Mouse (Mus musculus): ENCODE data around the gene Pla2g2f.
A peak's percentile ranks its signal among the peaks of the same experiment; 100 is the strongest.

Pla2g2f gene

DNA sequence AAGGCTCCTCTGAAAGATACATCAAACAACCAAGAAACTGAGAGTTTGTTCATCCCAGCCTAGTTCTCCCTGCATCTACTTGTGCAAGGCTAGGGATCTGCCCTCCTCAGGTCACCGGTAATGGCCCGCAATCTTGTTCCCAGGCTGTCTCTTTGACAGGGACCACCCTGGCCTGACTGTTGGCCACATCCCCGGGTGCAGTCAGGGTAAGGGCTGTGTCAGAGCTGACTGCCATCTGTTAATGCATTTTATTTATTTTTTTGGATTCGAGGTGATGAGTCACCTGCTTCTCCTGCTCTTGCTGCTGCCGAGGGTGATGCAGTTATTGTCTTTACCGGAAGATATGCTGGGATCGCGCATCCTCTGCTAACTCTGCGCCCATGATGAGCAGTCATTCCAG lies 40.7 kb downstream of the Pla2g2f start:
- DNase-seq (ENCODE audit: low read depth), result no peak

DNA sequence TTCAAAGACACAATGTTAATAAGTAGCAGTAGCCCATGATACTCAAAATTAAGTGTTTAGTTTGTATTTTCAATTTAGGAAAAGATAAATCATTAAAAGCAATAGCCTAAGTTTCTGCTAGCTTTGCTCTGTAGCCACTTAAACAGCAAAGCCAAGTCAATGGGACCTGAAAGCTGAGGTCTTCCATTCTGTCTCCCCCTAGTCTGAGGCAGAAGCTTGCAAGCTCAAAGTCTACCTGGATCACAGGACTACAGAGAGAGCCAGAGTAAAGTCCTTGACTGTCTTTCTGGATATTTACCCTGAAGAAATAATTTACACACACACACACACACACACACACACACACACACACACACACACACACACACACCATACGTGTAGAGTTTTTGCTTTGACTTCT lies 43.2 kb downstream of the Pla2g2f start:
- DNase-seq (ENCODE audit: low read depth), result no peak

GRCm38 (mm10) chr4:138712621-138713020 lies 44.8 kb downstream of the Pla2g2f start:
- no peak for DNase-seq (ENCODE audit: low read depth)

GRCm38 (mm10) chr4:138712096-138712495 lies 45.3 kb downstream of the Pla2g2f start:
- no peak for DNase-seq (ENCODE audit: low read depth)

DNA sequence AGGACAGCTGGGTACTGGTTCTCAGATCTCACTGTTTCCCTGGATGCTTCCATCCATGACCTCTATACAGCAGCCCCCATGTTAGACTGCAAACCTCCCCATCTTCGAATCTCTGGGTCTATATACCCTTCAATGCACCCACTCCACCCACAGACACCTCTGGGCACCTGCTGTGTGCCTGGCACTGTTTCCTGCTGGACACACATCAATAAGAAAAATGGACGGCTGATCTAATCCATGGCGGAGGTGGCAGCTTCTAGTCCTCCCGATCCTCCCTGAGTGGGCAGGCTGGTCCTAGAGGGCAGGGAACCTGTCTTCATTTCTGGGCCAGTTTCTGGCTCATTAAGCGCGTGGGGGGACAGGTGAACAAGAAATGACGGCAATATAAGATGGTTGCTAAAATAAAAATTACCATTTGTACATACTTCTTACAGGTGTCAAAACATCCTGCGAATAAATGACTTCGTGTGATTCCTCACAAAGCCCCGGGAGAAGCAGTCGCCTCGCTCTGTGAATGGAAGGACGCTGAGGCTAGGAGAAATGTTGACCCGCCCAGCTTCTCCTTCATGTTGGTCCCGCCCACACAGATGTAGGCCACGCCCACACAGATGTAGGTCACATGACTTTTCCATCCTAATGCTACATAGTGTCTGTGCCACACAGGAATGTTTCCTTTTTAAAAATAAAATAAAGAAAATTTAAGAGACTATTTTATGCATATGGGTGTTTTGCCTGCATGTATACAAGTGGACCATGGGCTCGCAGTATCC lies 46.2 kb downstream of the Pla2g2f start:
- no peak for DNase-seq (ENCODE audit: low read depth)

DNA sequence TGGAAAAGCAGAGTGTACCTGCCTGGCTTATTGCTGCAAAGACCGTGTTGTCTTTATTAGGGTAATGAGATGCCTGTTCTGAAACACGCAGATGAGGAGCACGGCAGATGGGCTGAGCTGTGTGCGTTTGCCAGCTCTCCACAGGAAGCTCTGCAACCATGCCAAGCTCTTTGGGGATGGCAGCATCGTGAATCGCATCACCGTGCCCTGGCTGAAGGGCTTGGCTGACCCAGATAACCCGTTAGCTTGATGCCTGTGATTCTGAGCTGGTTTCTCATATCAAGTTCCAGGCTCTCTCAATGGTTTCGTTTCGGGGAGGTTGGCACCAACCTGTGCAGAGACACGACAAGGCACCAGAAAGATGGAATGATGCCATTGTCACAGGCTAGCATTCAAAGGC lies 46.8 kb downstream of the Pla2g2f start:
- DNase-seq (ENCODE audit: low read depth), result no peak

DNA sequence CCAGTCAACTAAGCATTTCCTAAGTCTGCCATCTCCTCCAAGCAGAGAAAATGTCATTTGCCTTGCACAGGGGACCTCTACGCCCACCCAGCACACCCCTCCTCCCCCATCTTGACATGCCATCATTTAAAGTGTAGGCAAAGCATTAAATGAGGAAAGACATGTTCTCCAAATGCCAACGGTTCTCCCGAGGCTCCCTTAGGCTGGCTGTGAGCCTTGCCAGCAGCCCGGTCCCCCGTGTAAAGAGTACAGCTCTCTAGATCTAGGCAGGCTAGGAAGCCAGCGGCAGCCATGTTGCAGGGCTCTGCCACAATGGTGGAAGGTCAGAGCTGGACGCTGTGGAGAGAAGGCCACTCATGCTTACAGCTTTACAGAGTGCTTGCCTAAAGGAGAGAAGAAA lies 47.5 kb downstream of the Pla2g2f start:
- no peak for DNase-seq (ENCODE audit: low read depth)

DNA sequence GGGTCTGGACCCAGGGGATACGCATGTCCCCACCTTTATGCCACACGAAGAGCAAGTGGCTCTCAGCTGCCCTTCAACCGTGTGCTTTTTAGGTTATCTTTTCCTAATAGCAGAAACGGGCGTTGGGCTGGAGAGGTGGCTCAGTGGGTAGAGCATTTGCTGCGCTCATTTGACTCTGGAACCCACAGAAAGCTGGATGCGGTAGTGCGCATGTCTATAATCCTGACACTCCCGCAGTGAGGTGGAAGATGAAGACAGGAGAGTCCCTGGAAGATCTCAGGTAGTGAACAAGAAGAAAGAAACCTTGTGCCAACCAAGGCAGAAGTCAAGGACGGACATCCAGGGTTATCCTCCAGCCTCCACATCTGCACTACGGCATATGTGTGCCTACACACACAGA lies 48.2 kb downstream of the Pla2g2f start:
- no peak for DNase-seq (ENCODE audit: low read depth)

DNA sequence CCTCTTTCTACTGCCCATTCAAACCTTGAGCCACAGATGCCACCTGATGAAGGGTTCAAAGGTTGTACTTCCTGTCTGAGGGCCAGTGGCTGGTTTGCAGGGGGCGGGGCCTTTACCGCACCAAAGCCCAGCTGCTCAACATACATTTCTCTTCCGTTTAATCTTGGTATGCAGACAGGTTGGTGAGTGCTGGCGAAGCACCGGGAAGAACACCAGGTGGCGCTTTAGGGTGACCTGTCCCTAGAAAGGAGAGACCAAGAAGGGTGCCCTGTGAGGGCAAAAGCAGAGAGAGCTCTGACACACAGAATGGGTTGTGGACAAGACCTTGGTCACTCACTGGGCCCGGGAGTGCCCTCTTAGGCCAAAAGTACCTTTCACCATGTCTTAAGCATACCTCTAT lies 48.8 kb downstream of the Pla2g2f start:
- DNase-seq (ENCODE audit: low read depth), result peak; percentile 10

GRCm38 (mm10) chr4:138706620-138707019 lies 50.8 kb downstream of the Pla2g2f start:
- DNase-seq (ENCODE audit: low read depth), result no peak

GRCm38 (mm10) chr4:138704169-138704568 lies 53.3 kb downstream of the Pla2g2f start:
- no peak for DNase-seq (ENCODE audit: low read depth)

DNA sequence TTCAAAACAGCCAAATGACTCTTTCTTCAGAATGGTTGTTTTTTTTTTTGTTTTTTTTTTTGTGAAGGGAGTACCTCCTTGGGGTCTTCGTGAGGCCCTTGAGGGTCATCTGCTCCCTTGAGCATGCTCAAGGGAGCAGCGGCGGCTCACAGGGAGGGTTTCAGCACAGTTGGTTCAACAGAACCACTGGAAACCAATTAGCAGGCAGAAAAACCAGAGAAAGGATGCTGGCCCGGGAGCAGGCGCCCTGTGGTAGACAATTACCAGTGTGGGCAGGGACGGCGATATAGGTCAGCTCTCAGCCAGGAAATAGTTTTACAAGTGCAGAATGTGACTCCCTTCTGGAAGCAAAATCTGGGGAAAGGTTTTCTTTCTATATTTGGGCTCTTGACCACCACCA lies 53.8 kb downstream of the Pla2g2f start:
- no peak for DNase-seq (ENCODE audit: low read depth)

GRCm38 (mm10) chr4:138702528-138702927 lies 54.9 kb downstream of the Pla2g2f start:
- no peak for DNase-seq (ENCODE audit: low read depth)

DNA sequence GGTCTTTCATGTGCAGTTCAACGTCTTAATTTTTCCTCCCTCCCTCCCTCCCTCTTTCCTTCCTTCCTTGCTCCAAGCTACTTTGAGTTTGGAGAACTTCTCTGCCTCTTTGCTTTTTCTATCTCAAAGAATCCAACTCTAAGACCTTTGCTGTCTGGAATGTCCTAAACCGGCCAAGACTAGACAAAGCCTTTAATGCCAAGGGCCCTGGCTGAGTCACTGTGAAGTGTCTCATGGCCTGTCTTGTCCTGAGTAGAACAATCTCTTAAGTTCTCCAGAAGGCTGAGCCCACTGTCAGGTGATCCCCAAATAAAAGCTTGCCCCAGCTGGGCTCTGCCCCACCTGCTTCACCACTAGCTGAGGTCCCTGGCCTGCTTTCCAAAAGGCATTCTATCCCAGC lies 55.4 kb downstream of the Pla2g2f start:
- no peak for DNase-seq (ENCODE audit: low read depth)

GRCm38 (mm10) chr4:138701111-138701510 lies 56.3 kb downstream of the Pla2g2f start:
- DNase-seq (ENCODE audit: low read depth), result no peak

Measured in naive thymus-derived CD4-positive, alpha-beta T cell, adult 2 months (primary cell).